Mouse (Mus musculus): ENCODE results near the gene Ado. TPM values are rescaled to one million over a fixed set of nuclear protein-coding genes. Genes with fewer than 3 reads are reported as not detected.

Ado gene
- polyA plus RNA-seq (2012; rRNA removed), result 2.7 and 3.1 TPM in 2 replicates

DNA sequence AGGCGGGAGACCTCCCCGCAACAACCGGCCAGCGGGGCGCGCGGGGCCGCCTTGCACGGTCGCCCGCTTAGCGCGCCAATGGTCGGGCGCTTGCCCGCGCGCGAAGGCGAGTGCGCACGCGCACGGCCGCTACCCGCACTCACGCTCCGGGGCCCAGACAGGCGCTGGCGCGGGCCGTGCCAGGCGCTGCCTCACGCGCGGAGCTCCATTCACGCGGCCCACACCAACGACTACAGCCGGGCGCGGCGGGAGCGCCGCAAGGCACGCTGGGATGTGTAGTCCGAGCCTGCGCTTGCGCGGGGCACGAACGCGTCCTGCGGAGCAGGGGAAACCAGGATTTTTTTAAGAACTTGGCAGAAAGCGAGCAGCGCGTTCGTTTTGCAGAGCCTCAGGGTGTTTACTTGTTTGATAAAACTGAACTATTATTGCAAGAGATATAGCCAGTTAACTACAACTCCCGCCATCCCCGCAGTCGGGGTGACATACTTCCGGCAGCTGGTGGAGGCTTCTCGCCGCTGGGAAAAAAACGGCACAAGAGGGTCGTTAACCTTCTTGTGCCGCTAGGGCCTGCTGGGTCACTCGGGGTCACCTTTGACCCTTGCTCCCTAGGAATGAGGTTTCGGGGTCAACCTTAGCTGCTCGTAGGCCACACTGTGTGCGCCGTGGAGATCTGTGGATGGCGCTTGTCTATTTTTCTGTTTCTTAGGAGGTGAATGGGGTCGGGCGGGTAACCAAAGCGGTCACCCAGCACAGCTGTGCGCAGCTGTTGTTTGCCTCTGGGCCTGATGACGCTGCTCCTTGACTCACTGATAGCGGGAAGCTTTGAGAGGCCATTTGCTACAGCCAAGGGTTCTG, at the start of gene Ado:
Gene Ado (minus strand): TSS at position 79 of the 855 bp plus-strand sequence.

DNA sequence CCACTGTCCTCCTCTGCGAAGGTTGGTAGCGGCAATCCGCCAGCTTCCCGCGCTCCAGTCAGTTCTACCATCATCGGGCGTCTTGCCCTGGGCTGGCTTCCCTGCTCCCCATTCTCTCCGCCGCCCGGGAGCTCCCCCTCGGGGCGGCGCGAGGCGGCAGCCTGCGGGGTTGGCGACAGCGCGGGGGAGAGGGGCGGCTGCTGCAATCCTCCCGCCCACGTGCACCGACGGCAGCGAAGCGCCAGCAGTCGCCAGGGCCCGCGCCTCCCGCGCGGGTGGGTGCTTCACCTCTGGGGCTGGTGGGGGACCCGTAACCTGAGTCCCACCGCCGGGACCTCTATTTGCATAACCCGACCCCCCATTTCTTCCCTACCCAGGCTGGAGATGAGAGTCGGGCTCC, 13.5 kb downstream of the Ado start, which contains the start of gene Egr2:
Gene Egr2 (plus strand): TSS at position 220 of the 400 bp plus-strand sequence.

Other genes starting within 250 kb of the Ado start
- 0.01 and 0.03 TPM in 2 replicates for gene Egr2, start 13.5 kb downstream of the Ado start, polyA plus RNA-seq (2012; rRNA removed)